Mouse (Mus musculus): ENCODE results near the gene Gkap1.

GRCm38 (mm10) chr13:58225694-58226093, 49.8 kb downstream of the Gkap1 start:
- TF ChIP-seq CTCF (IDR thresholded peaks at IDR 0.05; ENCODE audit: low read depth) = no peak
- no peak for TF ChIP-seq EP300 (IDR thresholded peaks at IDR 0.05; ENCODE audit: low read depth)
